Mouse (Mus musculus) forebrain, embryonic 13.5 days (tissue): ENCODE measurements around the gene Xrra1. TPM values are rescaled to one million over a fixed set of nuclear protein-coding genes. Genes with fewer than 3 reads are reported as not detected.
"Not testable (repeated sequence)": the region's sequence is repeated elsewhere in the genome, so short reads cannot be mapped to it uniquely, and the experiment has no call there.

Source experiments
- ATAC-seq: fragments of 200-750 bp; cut with Nextera tagmentation; 2 replicates; pipeline ENCODE4 v1.8.0; 2017
- H3K27ac ChIP-seq: fragments of 300-500 bp; sonication (generic); 2 replicates; pipeline ENCODE4 v1.5.1; 2015; ENCODE audit warnings: inconsistent platforms, mild to moderate bottlenecking, moderate library complexity
- H3K27me3 ChIP-seq: fragments of 300-500 bp; sonication (generic); 2 replicates; pipeline ENCODE4 v1.6.1; 2015; ENCODE audit warnings: mild to moderate bottlenecking, inconsistent platforms
- H3K36me3 ChIP-seq: fragments of 300-500 bp; sonication (generic); 2 replicates; pipeline ENCODE4 v1.6.1; 2015; ENCODE audit warnings: mild to moderate bottlenecking, inconsistent platforms; ENCODE audit not compliant: poor library complexity, severe bottlenecking
- H3K4me1 ChIP-seq: fragments of 300-500 bp; sonication (generic); 2 replicates; pipeline ENCODE4 v1.6.1; 2015; ENCODE audit warnings: inconsistent platforms
- H3K4me2 ChIP-seq: fragments of 300-500 bp; sonication (generic); 2 replicates; pipeline ENCODE4 v1.6.1; 2015; ENCODE audit warnings: inconsistent platforms, mild to moderate bottlenecking, moderate library complexity
- H3K4me3 ChIP-seq: fragments of 300-500 bp; sonication (generic); 2 replicates; pipeline ENCODE4 v1.5.1; 2015; ENCODE audit warnings: mild to moderate bottlenecking, inconsistent platforms
- H3K9ac ChIP-seq: fragments of 300-500 bp; sonication (generic); 2 replicates; pipeline ENCODE4 v1.6.1; 2015; ENCODE audit warnings: mild to moderate bottlenecking, inconsistent platforms
- H3K9me3 ChIP-seq: fragments of 300-500 bp; sonication (generic); replicated peaks from 2 replicates; pipeline ENCODE4 v1.6.1; 2016; ENCODE audit warnings: inconsistent platforms
- WGBS: fragments of 180-500 bp; shearing (Covaris S2); methylation state at CpG from one replicate; pipeline ENCODE4 v1.1.7; 2015; 5-methylcytosine and 5-hydroxymethylcytosine counted together
- polyA plus RNA-seq: library from polyadenylated mRNA; unstranded; fragments of >200 nt; fragmentation: Nextera tagmentation; extraction: Ambion mirVana; gene quantifications from 2 replicates; pipeline ENCODE4 v1.2.1, GENCODE M21; 2015

Gene Xrra1
- polyA plus RNA-seq, 1 experiment from 2014 or later = 0.46 TPM

- peaks cover 68% of the 10 kb centered on the region for H3K36me3 ChIP-seq
- WGBS = 97% methylated on average over 22 of the region's 22 CpGs
- ATAC-seq = not testable (repeated sequence)
These were observed 86.1 kb downstream of the Xrra1 start for GRCm38 (mm10) chr7:99945012-99945411.

DNA sequence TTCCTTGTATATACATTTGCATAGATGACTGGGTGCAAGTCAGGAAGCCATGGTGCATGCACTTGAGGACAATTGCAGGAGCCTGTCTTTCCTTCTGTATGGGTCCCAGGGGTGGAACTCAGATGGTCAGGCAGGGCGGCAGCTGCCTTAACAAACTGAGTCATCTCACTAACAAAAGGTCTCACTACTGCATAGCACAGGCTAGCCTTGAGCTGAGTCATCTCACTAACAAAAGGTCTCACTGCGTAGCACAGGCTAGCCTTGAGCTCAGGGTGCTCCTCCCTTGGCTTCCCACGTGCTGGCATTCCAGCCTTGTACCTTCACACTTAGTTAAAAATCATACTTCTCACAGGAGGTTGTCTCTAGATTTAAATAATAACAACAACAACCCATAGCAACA lies 87.0 kb downstream of the Xrra1 start:
- ATAC-seq = no peak
- Histone ChIP-seq H3K9me3 (no peaks in the 10 kb centered on the region), H3K4me2 (no peak overlapping the region), H3K4me1 (no peaks in the 10 kb centered on the region), H3K9ac (no peak overlapping the region), H3K27me3 (no peaks in the 10 kb centered on the region), H3K4me3 (no peak overlapping the region), H3K27ac (no peak overlapping the region), H3K36me3 (peaks cover 58% of the 10 kb centered on the region)
- WGBS = 95% methylated on average over 3 of the region's 3 CpGs

More at GRCm38 (mm10) chr7:99945012-99945411, 86.1 kb downstream of the Xrra1 start:
- not testable (repeated sequence) for H3K4me2 ChIP-seq, H3K9me3 ChIP-seq, H3K4me1 ChIP-seq, H3K9ac ChIP-seq, H3K27ac ChIP-seq, H3K4me3 ChIP-seq, H3K27me3 ChIP-seq

DNA sequence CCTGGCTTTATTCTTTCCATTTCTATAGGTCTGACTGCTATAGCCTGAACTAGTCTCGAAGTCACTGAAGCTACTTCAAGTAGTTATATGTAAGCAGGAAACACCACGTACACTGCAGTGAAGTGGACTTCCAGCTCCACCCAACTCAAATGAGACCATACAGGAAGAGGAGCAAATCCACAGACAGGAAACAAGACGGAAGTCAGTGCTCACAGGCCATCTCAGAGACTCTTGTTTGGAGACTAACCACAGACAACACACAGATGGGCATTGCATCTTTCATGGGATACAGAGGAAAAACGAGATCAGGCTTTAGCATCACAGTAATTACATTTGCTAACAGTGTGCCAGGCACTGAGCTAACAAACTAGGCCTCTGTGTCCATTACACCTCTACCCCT lies 87.4 kb downstream of the Xrra1 start:
- Histone ChIP-seq H3K27ac (no peak overlapping the region), H3K4me3 (no peak overlapping the region), H3K27me3 (no peaks in the 10 kb centered on the region), H3K9ac (no peak overlapping the region), H3K4me2 (no peak overlapping the region), H3K36me3 (peaks cover 55% of the 10 kb centered on the region), H3K4me1 (no peaks in the 10 kb centered on the region), H3K9me3 (no peaks in the 10 kb centered on the region)
- 93% methylated on average over 4 of the region's 4 CpGs for WGBS
- no peak for ATAC-seq

- no peak for ATAC-seq
These were observed 88.4 kb downstream of the Xrra1 start for GRCm38 (mm10) chr7:99947329-99947728.

DNA sequence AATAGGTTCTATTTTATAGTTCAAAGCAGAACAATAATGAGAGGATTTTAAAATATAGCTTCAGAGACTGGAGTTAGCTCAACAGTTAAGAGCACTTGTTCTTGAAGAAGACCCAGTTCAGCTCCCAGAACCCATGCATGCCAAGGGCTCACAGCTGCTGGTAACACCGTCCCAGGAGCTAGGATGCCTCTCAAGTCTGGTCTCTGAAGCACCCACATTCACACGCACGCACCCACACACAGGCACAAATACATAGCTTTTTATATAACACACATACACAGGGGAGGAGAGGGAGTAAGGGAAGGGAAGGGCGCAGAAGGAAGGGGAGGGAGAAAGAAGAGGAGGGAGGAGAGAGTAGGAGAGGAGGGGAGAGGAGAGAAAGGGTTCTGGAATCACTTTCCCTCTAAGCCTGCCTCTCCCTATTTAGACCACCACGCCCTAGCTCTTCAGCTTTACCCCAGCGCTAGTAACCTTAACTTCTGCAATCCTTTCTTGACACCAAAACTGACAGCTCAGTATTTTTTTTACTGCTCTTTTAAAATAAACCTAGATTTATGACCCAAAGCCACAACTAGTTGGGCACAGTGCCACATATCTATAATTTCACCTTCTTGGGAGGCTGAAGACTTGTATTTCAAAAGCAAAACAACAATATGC lies 94.7 kb downstream of the Xrra1 start:
- Histone ChIP-seq H3K4me2 (no peak overlapping the region), H3K36me3 (no peaks in the 10 kb centered on the region), H3K4me1 (no peaks in the 10 kb centered on the region), H3K4me3 (no peak overlapping the region), H3K9me3 (no peaks in the 10 kb centered on the region), H3K27me3 (no peaks in the 10 kb centered on the region), H3K9ac (no peak overlapping the region), H3K27ac (no peak overlapping the region)
- 90% methylated on average over 6 of the region's 6 CpGs for WGBS
- ATAC-seq = no peak

More at GRCm38 (mm10) chr7:99947329-99947728, 88.4 kb downstream of the Xrra1 start:
- H3K9me3 ChIP-seq = no peaks in the 10 kb centered on the region
- 89% methylated on average over 9 of the region's 9 CpGs for WGBS
- H3K9ac ChIP-seq = no peak overlapping the region
- no peak overlapping the region for H3K4me3 ChIP-seq
- H3K4me1 ChIP-seq = no peaks in the 10 kb centered on the region
- H3K4me2 ChIP-seq = no peak overlapping the region
- peaks cover 47% of the 10 kb centered on the region for H3K36me3 ChIP-seq
- no peak overlapping the region for H3K27ac ChIP-seq
- H3K27me3 ChIP-seq = no peaks in the 10 kb centered on the region

DNA sequence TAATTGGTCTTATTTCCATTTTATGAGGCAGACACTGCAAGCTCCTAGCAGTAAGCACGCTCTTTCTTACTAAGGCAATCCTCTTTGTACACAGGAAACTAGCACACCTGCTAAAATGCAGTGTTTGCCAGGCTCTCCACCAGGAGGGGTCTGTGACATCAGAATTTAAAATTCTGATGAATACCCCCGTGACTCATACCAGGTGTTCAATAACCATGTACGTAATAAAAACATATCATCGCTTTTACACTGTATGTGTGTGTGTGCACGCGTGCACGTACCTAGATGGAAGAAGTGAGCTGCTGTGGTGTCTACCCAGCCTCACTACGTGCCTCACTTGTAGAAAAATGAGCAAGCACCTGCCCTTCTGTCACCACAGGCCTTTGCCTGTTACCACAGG lies 95.3 kb downstream of the Xrra1 start:
- H3K9me3 ChIP-seq = no peaks in the 10 kb centered on the region
- H3K27me3 ChIP-seq = no peaks in the 10 kb centered on the region
- WGBS = 91% methylated on average over 8 of the region's 8 CpGs
- H3K36me3 ChIP-seq = no peaks in the 10 kb centered on the region
- no peak overlapping the region for H3K9ac ChIP-seq
- H3K4me1 ChIP-seq = no peaks in the 10 kb centered on the region
- no peak for ATAC-seq
- no peak overlapping the region for H3K4me2 ChIP-seq
- no peak overlapping the region for H3K27ac ChIP-seq
- H3K4me3 ChIP-seq = no peak overlapping the region

DNA sequence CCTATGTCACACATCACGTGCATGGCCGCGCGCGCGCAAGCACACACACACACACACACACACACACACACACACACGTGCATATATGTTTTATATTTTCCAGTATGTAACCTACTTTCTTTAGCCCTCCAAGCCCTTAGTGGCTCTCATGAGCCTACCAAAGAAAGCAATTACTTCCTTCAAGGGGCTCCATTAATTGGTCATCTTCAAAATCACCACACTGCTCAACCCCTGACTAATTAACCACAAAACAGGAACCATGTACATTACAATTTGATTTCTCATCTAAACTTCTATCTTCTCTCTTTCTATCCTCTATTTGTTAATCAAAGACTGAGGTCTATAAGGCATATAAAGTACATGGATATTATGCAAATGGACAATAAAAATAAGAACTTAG lies 97.2 kb downstream of the Xrra1 start:
- H3K9me3 ChIP-seq = no peaks in the 10 kb centered on the region
- no peaks in the 10 kb centered on the region for H3K36me3 ChIP-seq
- H3K27ac ChIP-seq = no peak overlapping the region
- ATAC-seq = no peak
- H3K4me1 ChIP-seq = no peaks in the 10 kb centered on the region
- H3K27me3 ChIP-seq = no peaks in the 10 kb centered on the region
- no peak overlapping the region for H3K4me2 ChIP-seq
- no peak overlapping the region for H3K9ac ChIP-seq
- 98% methylated on average over 7 of the region's 7 CpGs for WGBS
- no peak overlapping the region for H3K4me3 ChIP-seq

- no peaks in the 10 kb centered on the region for H3K36me3 ChIP-seq
- H3K4me2 ChIP-seq = no peak overlapping the region
These were observed 98.5 kb downstream of the Xrra1 start for GRCm38 (mm10) chr7:99957226-99957965.

DNA sequence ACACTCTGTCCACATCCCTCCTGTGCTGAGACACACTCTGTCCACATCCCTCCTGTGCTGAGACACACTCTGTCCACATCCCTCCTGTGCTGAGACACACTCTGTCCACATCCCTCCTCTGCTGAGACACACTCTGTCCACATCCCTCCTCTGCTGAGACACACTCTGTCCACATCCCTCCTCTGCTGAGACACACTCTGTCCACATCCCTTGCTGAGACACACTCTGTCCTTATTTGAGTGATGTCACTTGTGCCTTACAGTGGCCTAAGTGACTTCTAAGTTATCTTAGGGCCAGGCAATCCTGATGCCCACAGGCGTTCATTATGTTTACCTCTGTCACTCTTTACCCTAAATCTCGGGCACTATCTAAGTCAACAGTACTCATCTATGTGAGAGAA lies 101.7 kb downstream of the Xrra1 start:
- peaks cover 19% of the 10 kb centered on the region for H3K4me1 ChIP-seq
- H3K36me3 ChIP-seq, H3K9me3 ChIP-seq, H3K9ac ChIP-seq, H3K4me3 ChIP-seq, ATAC-seq, H3K27ac ChIP-seq, H3K27me3 ChIP-seq, H3K4me2 ChIP-seq: not testable (repeated sequence)
- 86% methylated on average over 2 of the region's 2 CpGs for WGBS

More at GRCm38 (mm10) chr7:99957226-99957965, 98.5 kb downstream of the Xrra1 start:
- H3K27ac ChIP-seq = no peak overlapping the region
- H3K4me1 ChIP-seq = no peaks in the 10 kb centered on the region
- H3K9me3 ChIP-seq = no peaks in the 10 kb centered on the region
- H3K4me3 ChIP-seq = no peak overlapping the region
- no peaks in the 10 kb centered on the region for H3K27me3 ChIP-seq
- no peak for ATAC-seq
- WGBS = 78% methylated on average over 12 of the region's 12 CpGs
- H3K9ac ChIP-seq = no peak overlapping the region

DNA sequence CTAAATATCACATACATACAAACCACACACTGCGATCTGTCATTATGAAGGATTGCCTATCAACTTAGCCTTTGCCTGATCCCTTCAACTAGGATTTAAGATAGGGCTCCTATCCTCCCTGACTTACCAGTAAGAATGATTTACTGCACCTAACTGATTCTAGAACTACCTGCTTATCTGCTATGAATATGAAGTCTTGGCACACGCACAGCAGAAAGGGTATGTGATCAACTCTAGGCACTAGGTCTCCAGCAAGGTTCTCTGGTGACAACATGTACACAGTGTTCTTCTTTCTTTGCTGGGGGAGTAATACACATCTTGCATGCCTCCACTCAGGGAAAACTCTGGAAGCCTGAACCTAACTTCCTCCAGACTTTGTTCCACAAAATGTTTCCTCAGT lies 102.6 kb downstream of the Xrra1 start:
- Histone ChIP-seq H3K27ac (no peak overlapping the region), H3K4me3 (no peak overlapping the region), H3K4me2 (no peak overlapping the region), H3K9ac (no peak overlapping the region), H3K4me1 (peaks cover 29% of the 10 kb centered on the region), H3K9me3 (no peaks in the 10 kb centered on the region), H3K27me3 (no peaks in the 10 kb centered on the region), H3K36me3 (no peaks in the 10 kb centered on the region)
- 99% methylated on average over 2 of the region's 2 CpGs for WGBS
- ATAC-seq = no peak

DNA sequence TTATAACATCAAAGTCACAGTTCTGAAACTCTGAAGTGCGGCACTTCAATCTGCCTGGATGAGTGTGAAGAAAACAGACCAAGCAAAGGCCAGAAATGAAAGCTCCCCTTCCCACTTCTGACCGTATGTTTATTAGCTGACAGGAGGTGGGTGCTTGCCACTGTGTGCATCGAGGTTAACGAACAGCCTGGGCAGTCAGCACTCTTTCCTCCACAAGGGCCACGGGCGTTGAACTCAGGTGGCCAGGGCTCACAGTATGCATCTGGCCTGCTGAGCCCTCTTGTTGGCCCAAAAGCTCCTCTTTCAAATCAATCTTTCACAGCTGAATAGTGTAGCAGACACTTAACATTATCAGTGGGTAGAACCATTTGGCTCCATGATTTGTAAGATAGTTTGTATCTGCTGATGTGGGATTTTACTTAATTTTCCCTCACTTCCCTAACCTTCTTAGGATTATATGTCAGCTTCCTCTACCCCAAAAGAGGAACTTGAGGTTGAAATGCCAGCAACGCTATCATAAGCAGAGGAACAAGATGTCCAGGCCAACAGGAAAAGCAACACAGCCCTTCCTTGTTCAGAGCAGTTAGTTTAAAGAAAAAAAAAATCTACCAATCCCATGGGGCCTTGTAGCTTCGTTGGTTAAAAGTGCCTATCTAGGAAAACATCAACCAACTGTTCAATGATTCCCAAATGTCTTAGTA lies 103.8 kb downstream of the Xrra1 start:
- Histone ChIP-seq H3K9me3 (no peaks in the 10 kb centered on the region), H3K4me1 (peaks cover 35% of the 10 kb centered on the region), H3K4me2 (no peak overlapping the region), H3K9ac (no peak overlapping the region), H3K27me3 (no peaks in the 10 kb centered on the region), H3K4me3 (no peak overlapping the region), H3K36me3 (no peaks in the 10 kb centered on the region), H3K27ac (no peak overlapping the region)
- 73% methylated on average over 8 of the region's 8 CpGs for WGBS
- ATAC-seq = no peak

DNA sequence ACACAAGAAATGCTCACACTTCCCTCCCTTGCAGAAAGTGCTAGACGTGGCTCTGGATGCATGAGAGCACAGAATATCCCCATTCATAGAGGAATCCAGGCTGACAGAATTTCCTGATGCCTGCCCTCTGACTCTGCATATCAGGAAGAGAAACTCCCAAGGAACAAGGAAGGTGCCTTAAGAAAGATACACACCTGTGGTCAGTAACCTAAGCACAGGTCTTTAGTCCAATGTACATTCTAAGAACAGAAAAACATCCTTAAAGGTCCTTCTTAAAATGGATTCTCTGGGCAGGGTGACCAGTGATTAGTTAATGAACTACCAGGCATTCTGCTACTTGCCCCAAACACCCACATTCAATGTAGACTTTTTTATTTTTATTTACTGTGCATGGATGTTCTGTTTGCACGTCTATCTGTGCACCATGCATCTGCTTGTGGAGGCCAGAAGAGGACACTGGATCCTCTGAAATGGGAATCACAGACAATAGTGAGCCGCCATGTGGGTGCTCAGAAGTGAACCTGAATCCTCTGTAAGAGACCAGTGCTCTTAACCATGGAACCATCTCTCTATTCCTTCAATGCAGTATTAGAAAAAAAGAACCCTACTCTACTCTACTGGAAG lies 104.4 kb downstream of the Xrra1 start:
- Histone ChIP-seq H3K4me3 (no peak overlapping the region), H3K4me2 (no peak overlapping the region), H3K27me3 (no peaks in the 10 kb centered on the region), H3K27ac (no peak overlapping the region), H3K36me3 (no peaks in the 10 kb centered on the region), H3K9me3 (no peaks in the 10 kb centered on the region), H3K9ac (no peak overlapping the region), H3K4me1 (peaks cover 40% of the 10 kb centered on the region)
- WGBS = 89% methylated on average over 3 of the region's 3 CpGs
- no peak for ATAC-seq
